Mouse (Mus musculus): ENCODE data around the gene Lhb. TPM values are rescaled to one million over a fixed set of nuclear protein-coding genes. Genes with fewer than 3 reads are reported as not detected.
"Not testable (repeated sequence)": the region's sequence is repeated elsewhere in the genome, so short reads cannot be mapped to it uniquely, and the experiment has no call there.

The Lhb gene
- total RNA-seq, 1 experiment = not detected

DNA sequence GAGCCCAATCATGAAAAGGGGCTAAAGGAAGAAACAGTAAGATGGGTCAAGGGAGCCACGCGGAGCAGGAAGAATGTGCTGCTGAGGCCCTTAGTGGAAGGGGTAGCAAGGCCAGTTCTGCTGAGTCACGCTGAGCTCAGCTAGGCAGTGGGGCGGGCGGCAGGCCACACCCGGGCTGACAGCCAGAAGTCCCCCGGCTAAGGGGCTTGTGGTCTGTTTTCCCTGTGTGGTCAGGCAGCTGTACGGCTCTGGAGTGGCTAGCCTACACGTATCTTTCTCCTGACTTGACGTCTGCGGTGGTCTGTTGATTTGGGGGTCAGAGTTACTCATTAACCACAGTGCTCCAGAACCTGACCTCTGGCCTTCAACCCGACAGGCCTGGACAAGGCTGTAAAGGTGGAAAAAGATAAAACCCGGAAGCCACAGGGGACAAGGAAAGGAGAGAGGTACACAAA is 40.3 kb downstream of the Lhb start:
- Histone ChIP-seq H3K9ac (ENCODE audit: insufficient read depth, low read depth, low read length, poor library complexity, severe bottlenecking) (peak overlapping the region; percentile 80), H3K4me3 (ENCODE audit: insufficient read depth in 1 of 2, low read depth in 1 of 2, low read length in 2 of 2, poor library complexity in 1 of 2, severe bottlenecking in 1 of 2) (peak overlapping the region; percentile 58 to 71), H3K36me3 (ENCODE audit: control insufficient read depth, insufficient read depth, low read length, poor library complexity, severe bottlenecking) (peaks cover 57% of the 10 kb centered on the region), H3K27ac (ENCODE audit: insufficient read depth, low read depth, low read length, poor library complexity, severe bottlenecking) (peak overlapping the region; percentile 99), H3K4me1 (ENCODE audit: control insufficient read depth in 2 of 2, insufficient read depth in 2 of 2, low read length in 2 of 2, poor library complexity in 1 of 2) (peaks cover 0 to 7% of the 10 kb centered on the region in 2 experiments; a peak in 1 of 4 replicates), H3K9me3 (ENCODE audit: control insufficient read depth, insufficient read depth, low read depth, low read length) (no peaks in the 10 kb centered on the region)
- TF ChIP-seq HCFC1 (IDR thresholded peaks at IDR 0.05; ENCODE audit: borderline replicate concordance, insufficient read depth, low read length) (no peak), MAFK (IDR thresholded peaks at IDR 0.05; ENCODE audit: insufficient read depth, low read depth, low read length) (peak; percentile 98)
- DNase-seq (ENCODE audit: low read depth, low spot score) = no peak
- in situ Hi-C loops (cut with MboI; ENCODE audit: low sequenced_read_pairs in 2 of 2, unreplicated experiment in 2 of 2) = no loop called here

DNA sequence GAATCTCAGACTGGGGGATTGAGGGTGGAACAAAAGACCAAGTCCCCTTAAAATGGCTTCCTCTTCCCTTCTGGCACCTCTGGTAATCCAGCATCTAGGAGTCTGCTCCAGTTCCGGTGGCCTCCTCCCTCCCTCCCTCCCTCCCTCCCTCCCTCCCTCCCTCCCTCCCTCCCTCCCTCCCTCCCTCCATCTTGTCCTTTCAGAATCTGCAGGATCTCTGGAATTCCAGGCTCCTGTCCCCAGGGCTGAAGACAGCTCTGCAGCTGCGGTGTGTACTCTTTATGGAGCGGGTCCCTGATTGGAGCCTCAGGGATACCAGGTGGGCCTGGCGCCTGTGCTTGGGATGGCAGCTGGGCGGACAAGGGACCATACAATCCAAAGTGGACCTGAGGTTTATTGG is 40.7 kb downstream of the Lhb start:
- H3K36me3 ChIP-seq (ENCODE audit: control insufficient read depth, insufficient read depth, low read length, poor library complexity, severe bottlenecking) = peaks cover 58% of the 10 kb centered on the region
- peak overlapping the region; percentile 58 to 71 for H3K4me3 ChIP-seq (ENCODE audit: insufficient read depth in 1 of 2, low read depth in 1 of 2, low read length in 2 of 2, poor library complexity in 1 of 2, severe bottlenecking in 1 of 2)
- peak overlapping the region; percentile 80 for H3K9ac ChIP-seq (ENCODE audit: insufficient read depth, low read depth, low read length, poor library complexity, severe bottlenecking)
- peak overlapping the region; percentile 99 for H3K27ac ChIP-seq (ENCODE audit: insufficient read depth, low read depth, low read length, poor library complexity, severe bottlenecking)
- in situ Hi-C loops (cut with MboI; ENCODE audit: low sequenced_read_pairs in 2 of 2, unreplicated experiment in 2 of 2) = no loop called here
- peaks cover 0 to 3% of the 10 kb centered on the region in 2 experiments; a peak in 1 of 4 replicates for H3K4me1 ChIP-seq (ENCODE audit: control insufficient read depth in 2 of 2, insufficient read depth in 2 of 2, low read length in 2 of 2, poor library complexity in 1 of 2)
- TF ChIP-seq ZNF384 (IDR thresholded peaks at IDR 0.05; ENCODE audit: low read depth, low read length) (no peak), MAFK (IDR thresholded peaks at IDR 0.05; ENCODE audit: insufficient read depth, low read depth, low read length) (no peak), ZC3H11A (IDR thresholded peaks at IDR 0.05; ENCODE audit: borderline replicate concordance, low read depth, low read length) (no peak), HCFC1 (IDR thresholded peaks at IDR 0.05; ENCODE audit: borderline replicate concordance, insufficient read depth, low read length) (no peak), CHD2 (IDR thresholded peaks at IDR 0.05; ENCODE audit: low read depth, low read length) (no peak)
- no peak for DNase-seq (ENCODE audit: low read depth, low spot score)
- no peaks in the 10 kb centered on the region for H3K9me3 ChIP-seq (ENCODE audit: control insufficient read depth, insufficient read depth, low read depth, low read length)

DNA sequence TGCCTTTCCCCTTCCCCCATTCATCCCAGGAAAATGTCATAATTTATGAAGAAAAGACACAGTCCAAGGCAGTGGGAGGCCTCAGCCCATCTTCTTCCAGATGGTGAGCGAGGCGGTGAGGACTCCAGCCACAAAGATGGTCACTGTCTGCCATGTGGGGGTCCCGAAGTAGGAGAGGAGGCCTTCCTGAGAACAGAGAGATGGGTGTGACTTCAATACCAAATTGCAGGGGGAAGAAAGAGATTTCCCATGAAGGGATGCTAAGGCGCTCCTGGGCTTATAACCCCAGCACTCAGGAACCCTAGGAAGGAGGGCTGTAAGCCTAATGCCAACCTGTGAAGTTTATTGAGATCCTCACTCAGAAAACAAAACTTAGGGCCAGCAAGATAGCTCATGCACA is 41.2 kb downstream of the Lhb start:
- Histone ChIP-seq H3K9me3 (ENCODE audit: control insufficient read depth, insufficient read depth, low read depth, low read length) (no peaks in the 10 kb centered on the region), H3K4me1 (ENCODE audit: control insufficient read depth in 2 of 2, insufficient read depth in 2 of 2, low read length in 2 of 2, poor library complexity in 1 of 2) (peaks cover 0 to under 1% of the 10 kb centered on the region in 2 experiments; a peak in 1 of 4 replicates), H3K9ac (ENCODE audit: insufficient read depth, low read depth, low read length, poor library complexity, severe bottlenecking) (peak overlapping the region; percentile 50; the same call in 1 of the 2 replicates), H3K27ac (ENCODE audit: insufficient read depth, low read depth, low read length, poor library complexity, severe bottlenecking) (peak overlapping the region; percentile 99), H3K4me3 (ENCODE audit: insufficient read depth in 1 of 2, low read depth in 1 of 2, low read length in 2 of 2, poor library complexity in 1 of 2, severe bottlenecking in 1 of 2) (peak overlapping the region in 1 of 2 experiments; percentile 57; a peak in 2 of 4 replicates), H3K36me3 (ENCODE audit: control insufficient read depth, insufficient read depth, low read length, poor library complexity, severe bottlenecking) (peaks cover 58% of the 10 kb centered on the region)
- in situ Hi-C loops (cut with MboI; ENCODE audit: low sequenced_read_pairs in 2 of 2, unreplicated experiment in 2 of 2) = no loop called here
- TF ChIP-seq CHD2 (IDR thresholded peaks at IDR 0.05; ENCODE audit: low read depth, low read length) (no peak), MAFK (IDR thresholded peaks at IDR 0.05; ENCODE audit: insufficient read depth, low read depth, low read length) (no peak), ZNF384 (IDR thresholded peaks at IDR 0.05; ENCODE audit: low read depth, low read length) (no peak), ZC3H11A (IDR thresholded peaks at IDR 0.05; ENCODE audit: borderline replicate concordance, low read depth, low read length) (no peak), HCFC1 (IDR thresholded peaks at IDR 0.05; ENCODE audit: borderline replicate concordance, insufficient read depth, low read length) (no peak)
- DNase-seq (ENCODE audit: low read depth, low spot score) = no peak

DNA sequence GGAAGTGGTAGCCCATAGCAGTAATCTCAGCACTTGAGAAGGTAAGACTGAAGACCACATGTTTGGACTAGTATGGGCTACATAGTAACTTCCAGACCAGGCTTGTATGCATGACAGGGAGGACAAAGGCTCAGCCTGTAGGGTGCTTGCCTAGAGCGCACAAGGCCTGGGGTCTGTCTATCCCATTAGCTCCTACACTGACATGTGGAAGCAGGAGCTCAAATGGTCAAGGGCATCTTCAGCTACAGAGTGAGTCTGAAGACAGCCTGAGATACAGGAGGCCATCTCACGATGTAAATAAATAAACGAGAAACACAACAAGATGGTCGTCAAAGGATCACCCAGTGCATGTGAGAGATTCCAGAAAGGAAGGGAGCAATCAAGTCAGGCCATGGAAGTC is 41.7 kb downstream of the Lhb start:
- no peak for TF ChIP-seq HCFC1 (IDR thresholded peaks at IDR 0.05; ENCODE audit: borderline replicate concordance, insufficient read depth, low read length)
- TF ChIP-seq CHD2 (IDR thresholded peaks at IDR 0.05; ENCODE audit: low read depth, low read length) = no peak
- no peak for TF ChIP-seq ZC3H11A (IDR thresholded peaks at IDR 0.05; ENCODE audit: borderline replicate concordance, low read depth, low read length)
- in situ Hi-C loops (cut with MboI; ENCODE audit: low sequenced_read_pairs in 2 of 2, unreplicated experiment in 2 of 2) = no loop called here
- Histone ChIP-seq H3K36me3 (ENCODE audit: control insufficient read depth, insufficient read depth, low read length, poor library complexity, severe bottlenecking) (peaks cover 57% of the 10 kb centered on the region), H3K9ac (ENCODE audit: insufficient read depth, low read depth, low read length, poor library complexity, severe bottlenecking) (no peak overlapping the region), H3K4me1 (ENCODE audit: control insufficient read depth in 2 of 2, insufficient read depth in 2 of 2, low read length in 2 of 2, poor library complexity in 1 of 2) (no peaks in the 10 kb centered on the region; a peak in 2 of 4 replicates), H3K9me3 (ENCODE audit: control insufficient read depth, insufficient read depth, low read depth, low read length) (no peaks in the 10 kb centered on the region), H3K27ac (ENCODE audit: insufficient read depth, low read depth, low read length, poor library complexity, severe bottlenecking) (peak overlapping the region; percentile 99; the same call in 1 of the 2 replicates), H3K4me3 (ENCODE audit: insufficient read depth in 1 of 2, low read depth in 1 of 2, low read length in 2 of 2, poor library complexity in 1 of 2, severe bottlenecking in 1 of 2) (0 out of 4 replicates have a peak overlapping the region, but pooled peaks of 1 of the 2 experiments have one; percentile 14)
- DNase-seq (ENCODE audit: low read depth, low spot score) = no peak

DNA sequence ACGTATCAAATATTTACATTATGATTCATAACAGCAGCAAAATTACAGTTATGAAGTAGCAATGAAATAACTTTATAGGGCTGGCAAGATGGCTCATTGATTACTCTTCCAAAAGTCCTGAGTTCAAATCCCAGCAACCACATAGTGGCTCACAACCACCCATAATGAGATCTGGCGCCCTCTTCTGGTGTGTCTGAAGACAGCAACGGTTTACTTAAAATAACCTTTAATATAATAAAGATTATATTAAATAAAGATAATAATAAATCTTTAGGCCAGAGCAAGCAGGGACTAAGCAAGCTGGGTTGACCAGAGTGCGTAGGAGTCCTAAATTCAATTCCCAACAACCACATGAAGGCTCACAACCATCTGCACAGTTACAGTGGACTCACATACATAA is 42.2 kb downstream of the Lhb start:
- DNase-seq (ENCODE audit: low read depth, low spot score); in situ Hi-C loops (cut with MboI; ENCODE audit: low sequenced_read_pairs in 2 of 2, unreplicated experiment in 2 of 2); H3K4me3 ChIP-seq (ENCODE audit: insufficient read depth in 1 of 2, low read depth in 1 of 2, low read length in 2 of 2, poor library complexity in 1 of 2, severe bottlenecking in 1 of 2); H3K4me1 ChIP-seq (ENCODE audit: control insufficient read depth in 2 of 2, insufficient read depth in 2 of 2, low read length in 2 of 2, poor library complexity in 1 of 2); H3K9me3 ChIP-seq (ENCODE audit: control insufficient read depth, insufficient read depth, low read depth, low read length); H3K9ac ChIP-seq (ENCODE audit: insufficient read depth, low read depth, low read length, poor library complexity, severe bottlenecking): not testable (repeated sequence)
- Histone ChIP-seq H3K36me3 (ENCODE audit: control insufficient read depth, insufficient read depth, low read length, poor library complexity, severe bottlenecking) (peaks cover 52% of the 10 kb centered on the region), H3K27ac (ENCODE audit: insufficient read depth, low read depth, low read length, poor library complexity, severe bottlenecking) (peak overlapping the region; percentile 99; the same call in 1 of the 2 replicates)
